Mouse (Mus musculus) spleen, embryonic (tissue): ENCODE measurements around the gene Ambn.
"Not testable (repeated sequence)": the region's sequence is repeated elsewhere in the genome, so short reads cannot be mapped to it uniquely, and the experiment has no call there.

ENCODE experiments used
- CTCF ChIA-PET: fragments of 350-600 bp; sonication (Branson Sonifier 250); formaldehyde crosslinking; loops from one replicate; lab custom pipeline; 2022; lab: Charles Lee

The Ambn gene

GRCm38 (mm10) chr5:88455691-88456090 lies at the start of gene Ambn:
Gene Ambn, plus strand, starts transcription at chr5:88455991.
- CTCF ChIA-PET: no interaction called here

DNA sequence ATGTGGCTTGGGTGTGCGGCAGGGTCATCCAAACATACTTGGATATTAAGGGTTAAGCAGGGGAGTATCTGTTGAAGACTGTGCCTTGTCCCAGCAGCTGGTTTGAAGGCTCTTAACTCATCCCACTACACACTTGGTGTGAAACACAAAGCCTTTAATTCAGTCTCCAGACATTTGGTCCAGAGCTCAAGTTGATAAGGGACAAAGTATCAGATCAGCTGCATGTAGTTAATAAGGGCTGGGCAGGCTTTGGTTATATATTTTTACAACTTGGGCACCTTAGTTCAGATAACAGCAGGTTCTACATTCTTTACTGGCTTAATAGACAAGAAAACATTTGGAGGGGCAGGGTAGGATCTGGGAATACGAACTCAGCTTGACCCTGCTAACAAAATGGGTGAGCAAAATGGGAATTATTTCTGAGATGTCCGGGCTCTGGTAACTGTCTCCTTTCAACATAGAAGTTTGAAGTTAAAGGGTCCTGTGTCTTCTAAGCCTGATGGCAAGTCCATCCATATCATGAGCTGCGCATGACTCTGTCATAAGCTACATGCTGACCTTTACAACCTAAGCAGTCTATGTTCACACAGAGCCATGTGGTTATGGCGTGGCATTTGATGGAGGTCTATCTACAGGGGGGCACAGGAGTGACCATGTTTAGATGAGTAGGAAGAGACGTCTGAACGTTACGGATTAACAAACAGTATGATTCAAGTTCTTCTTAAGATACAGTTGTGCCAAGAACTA lies 35.3 kb upstream of the Ambn start:
- CTCF ChIA-PET: no interaction called here

DNA sequence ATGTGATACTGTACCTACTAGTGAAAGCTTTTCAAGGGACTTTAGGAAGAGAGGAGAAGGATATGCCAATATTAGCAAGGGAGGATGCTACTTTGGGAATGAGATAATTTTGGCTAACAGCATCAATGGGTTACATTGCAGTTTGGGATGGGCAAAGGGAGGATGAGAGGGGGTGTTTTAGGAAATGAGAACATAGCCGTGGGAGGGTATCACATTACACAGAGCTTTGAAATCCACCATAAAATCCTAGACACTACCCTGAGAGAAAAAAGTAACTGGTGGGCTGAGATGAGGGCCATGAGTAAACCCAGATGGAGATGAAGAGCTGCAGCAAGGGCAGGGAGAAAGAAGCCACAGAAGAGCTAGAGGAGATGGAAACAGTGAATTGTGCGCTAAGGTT lies 30.9 kb upstream of the Ambn start:
- CTCF ChIA-PET: not testable (repeated sequence)

- CTCF ChIA-PET: no interaction called here
Observed at GRCm38 (mm10) chr5:88426753-88427152, 29.0 kb upstream of the Ambn start.

- CTCF ChIA-PET: no interaction called here
Observed at GRCm38 (mm10) chr5:88467471-88467870, 11.7 kb downstream of the Ambn start.

DNA sequence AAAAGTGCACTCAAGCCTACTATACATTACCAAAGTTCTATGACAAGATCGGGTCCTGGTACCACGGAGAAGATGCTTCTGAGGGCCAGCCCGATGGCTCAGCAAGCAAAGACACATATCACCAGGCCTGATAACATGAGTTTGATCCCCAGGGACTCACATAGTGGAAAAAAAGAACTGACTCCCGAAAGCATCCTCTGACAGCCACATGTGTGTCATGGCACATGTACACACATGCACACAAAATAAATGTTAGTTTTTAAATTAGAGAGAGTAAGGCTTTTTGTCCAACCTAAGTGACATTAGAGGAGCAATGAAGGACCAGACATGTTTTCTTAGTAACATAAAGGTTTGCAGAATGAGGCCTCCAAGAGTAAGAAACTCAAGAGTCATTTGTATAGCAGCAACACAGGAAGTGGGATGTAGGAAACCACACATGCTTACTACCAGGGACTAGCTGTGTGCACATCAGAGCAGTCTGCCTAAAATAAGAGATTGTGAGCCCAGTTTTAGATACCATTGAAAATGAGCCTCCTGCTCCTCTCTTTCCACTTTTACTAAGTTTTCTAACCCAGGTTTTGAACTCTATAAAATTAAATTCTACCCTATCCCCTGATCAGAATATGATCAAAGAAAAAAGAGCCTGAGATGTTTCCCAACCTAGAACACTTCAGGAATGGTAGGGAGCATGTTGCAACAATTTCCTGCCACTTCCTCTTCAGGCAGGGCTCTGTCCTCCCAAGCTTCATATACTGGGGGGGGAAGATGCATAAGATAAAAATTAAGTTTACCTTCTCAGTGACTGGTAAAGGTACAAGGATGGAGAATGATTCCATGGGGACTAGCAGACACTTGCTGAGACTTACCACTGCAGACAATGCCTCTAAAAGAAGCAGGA lies 13.3 kb downstream of the Ambn start:
- CTCF ChIA-PET: no interaction called here

GRCm38 (mm10) chr5:88487675-88488074 lies 31.9 kb downstream of the Ambn start, which contains the start of gene Enam:
Gene Enam, plus strand, starts transcription at chr5:88487975.
- CTCF ChIA-PET: no interaction called here

DNA sequence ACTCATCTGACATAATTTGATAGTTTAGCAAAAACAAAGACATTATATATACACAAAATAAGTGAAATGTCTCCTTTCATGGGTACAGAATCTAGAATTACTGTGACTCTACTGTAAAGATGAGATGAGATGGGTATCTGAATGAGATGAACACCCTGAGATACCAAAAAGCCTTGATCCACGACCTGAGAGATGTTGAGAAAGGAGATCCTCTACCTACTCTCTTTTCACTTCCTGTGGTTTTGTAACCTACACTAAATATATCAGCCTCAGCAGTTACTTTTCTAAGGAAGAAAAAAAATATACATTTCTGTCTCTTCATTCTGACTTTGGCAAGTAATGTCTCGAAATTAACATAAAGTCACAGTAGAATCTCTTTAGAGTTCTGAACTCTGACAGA lies 33.2 kb downstream of the Ambn start:
- CTCF ChIA-PET: no interaction called here

DNA sequence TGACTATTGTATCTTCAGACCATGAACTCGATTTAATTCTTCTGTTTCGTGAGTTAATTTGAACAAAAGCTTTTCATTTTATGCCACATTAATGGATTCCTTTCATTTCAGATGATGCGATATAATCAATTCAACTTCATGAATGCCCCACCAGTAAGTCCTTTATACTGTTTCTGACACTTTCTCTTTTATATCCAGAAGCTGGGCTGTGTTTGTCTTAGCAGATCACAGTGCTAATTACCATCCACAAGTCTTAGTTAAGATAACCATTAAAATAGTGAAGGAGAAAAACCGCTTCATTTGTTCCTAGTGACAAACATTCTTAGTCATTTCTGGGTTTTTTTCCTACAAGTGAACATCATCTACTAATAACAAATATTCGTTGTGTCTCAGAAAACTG lies 35.3 kb downstream of the Ambn start:
- CTCF ChIA-PET: interaction anchor here (0.7 kb wide), 1 partner anchor 242 kb away, joined by 12 read pairs; no protein-coding TSS in a partner anchor

DNA sequence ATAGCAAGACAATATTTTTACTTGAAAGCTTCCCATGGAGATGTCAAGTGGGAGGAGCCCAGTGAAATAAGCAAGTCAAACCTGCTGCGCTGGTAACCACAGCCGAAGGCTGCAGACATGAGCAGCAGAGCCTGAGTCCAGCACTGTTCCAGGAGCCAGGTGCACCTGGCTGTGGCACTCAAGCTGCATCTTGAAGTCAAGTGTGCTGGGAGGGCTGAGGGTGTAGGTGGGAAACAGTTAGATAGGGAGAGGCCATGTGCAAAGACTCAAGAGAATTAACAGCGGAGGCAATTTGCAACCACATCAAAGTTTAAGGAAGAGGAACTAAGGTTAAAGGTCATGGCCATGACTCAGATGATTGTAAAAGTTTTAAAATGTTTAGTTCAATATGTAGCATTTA lies 44.0 kb downstream of the Ambn start:
- CTCF ChIA-PET: no interaction called here

DNA sequence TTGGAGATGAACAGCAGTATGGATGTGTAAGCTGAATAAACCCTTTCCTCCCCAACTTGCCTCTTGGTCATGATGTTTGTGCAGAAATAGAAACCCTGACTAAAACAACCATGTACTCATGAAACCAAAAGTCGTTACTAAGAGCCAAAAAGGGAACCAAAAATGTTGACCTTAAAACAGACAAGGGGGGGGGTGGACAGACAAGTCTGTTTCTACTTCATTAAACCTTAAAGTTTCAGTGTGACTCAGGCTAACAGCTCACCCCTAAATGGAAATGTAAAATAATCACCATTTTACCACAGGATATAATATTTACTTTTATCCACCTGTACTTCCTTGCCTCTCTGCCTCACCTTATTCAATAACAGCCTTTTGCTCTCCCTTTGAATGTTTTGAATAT lies 52.8 kb downstream of the Ambn start:
- CTCF ChIA-PET: interaction anchor here (0.7 kb wide), 1 partner anchor 64 kb away, joined by 6 read pairs; no protein-coding TSS in a partner anchor

- CTCF ChIA-PET: interaction anchor here (0.7 kb wide), 1 partner anchor 64 kb away, joined by 6 read pairs; no protein-coding TSS in a partner anchor
Observed at GRCm38 (mm10) chr5:88508990-88509389, 53.2 kb downstream of the Ambn start.
